Mouse (Mus musculus) heart, postnatal 0 days (tissue): ENCODE measurements around the gene Rufy4. TPM values are rescaled to one million over a fixed set of nuclear protein-coding genes. Genes with fewer than 3 reads are reported as not detected.

Source experiments
- ATAC-seq: fragments of 200-750 bp; cut with Nextera tagmentation; 2 replicates; pipeline ENCODE4 v1.8.0; 2017; ENCODE audit warnings: low read depth, moderate number of reproducible peaks, moderate library complexity; ENCODE audit not compliant: insufficient read depth
- DNase-seq: peaks from one replicate; pipeline ENCODE4 v3.0.0-alpha.2; 2016; ENCODE audit warnings: low spot score
- H3K27ac ChIP-seq: fragments of 300-500 bp; sonication (generic); 2 replicates; pipeline ENCODE4 v1.5.1; 2014; ENCODE audit warnings: low read depth, mild to moderate bottlenecking
- H3K27me3 ChIP-seq: fragments of 300-500 bp; sonication (generic); 2 replicates; pipeline ENCODE4 v1.6.1; 2014; ENCODE audit warnings: low read length, mixed read lengths; ENCODE audit not compliant: control insufficient read depth, insufficient read depth
- H3K36me3 ChIP-seq: fragments of 300-500 bp; sonication (generic); replicated peaks from 2 replicates; pipeline ENCODE4 v1.6.1; 2014; ENCODE audit warnings: low read length, mixed read lengths; ENCODE audit not compliant: control insufficient read depth, insufficient read depth
- H3K4me1 ChIP-seq: fragments of 300-500 bp; sonication (generic); 2 replicates; pipeline ENCODE4 v1.6.1; 2014; ENCODE audit warnings: antibody characterized with exemption; ENCODE audit not compliant: control insufficient read depth, insufficient read depth
- H3K4me2 ChIP-seq: fragments of 300-500 bp; sonication (generic); 2 replicates; pipeline ENCODE4 v1.6.1; 2014; ENCODE audit warnings: low read depth, mild to moderate bottlenecking, low read length, moderate library complexity
- H3K4me3 ChIP-seq: fragments of 300-500 bp; sonication (generic); 2 replicates; pipeline ENCODE4 v1.5.1; 2014; ENCODE audit warnings: low read depth, low read length
- H3K9ac ChIP-seq: fragments of 300-500 bp; sonication (generic); replicated peaks from 2 replicates; pipeline ENCODE4 v1.6.1; 2014; ENCODE audit warnings: low read depth, low read length, mixed read lengths
- H3K9me3 ChIP-seq: fragments of 300-500 bp; sonication (generic); replicated peaks from 2 replicates; pipeline ENCODE4 v1.6.1; 2016; ENCODE audit warnings: low read length; ENCODE audit not compliant: control insufficient read depth
- CTCF ChIP-seq: IDR thresholded peaks from 2 replicates; pipeline ENCODE4 v1.5.1; 2016; ENCODE audit warnings: antibody characterized with exemption, control low read depth, low read depth
- EP300 ChIP-seq: IDR thresholded peaks from 2 replicates; pipeline ENCODE4 v1.6.1; 2016; ENCODE audit warnings: antibody characterized with exemption, low read depth
- WGBS: fragments of 180-500 bp; shearing (Covaris S2); extraction: QIAGEN DNeasy Blood & Tissue Kit; methylation state at CpG from one replicate; pipeline ENCODE4 v1.1.7; 2014; 5-methylcytosine and 5-hydroxymethylcytosine counted together
- polyA plus RNA-seq: library from polyadenylated mRNA; unstranded; fragments of >200 nt; fragmentation: Nextera tagmentation; extraction: Ambion mirVana; gene quantifications from 2 replicates; pipeline ENCODE4 v1.2.1, GENCODE M21; 2015
- total RNA-seq: library from RNA; depleted of rRNA; stranded (reverse); fragments of >200 nt; gene quantifications from 2 replicates; pipeline ENCODE4 v1.2.3, GENCODE M21; 2014; ENCODE audit warnings: low replicate concordance

Rufy4 gene
- total and polyA plus RNA-seq, 2 experiments from 2014 or later = 0.37 TPM; not detected in 1

DNA sequence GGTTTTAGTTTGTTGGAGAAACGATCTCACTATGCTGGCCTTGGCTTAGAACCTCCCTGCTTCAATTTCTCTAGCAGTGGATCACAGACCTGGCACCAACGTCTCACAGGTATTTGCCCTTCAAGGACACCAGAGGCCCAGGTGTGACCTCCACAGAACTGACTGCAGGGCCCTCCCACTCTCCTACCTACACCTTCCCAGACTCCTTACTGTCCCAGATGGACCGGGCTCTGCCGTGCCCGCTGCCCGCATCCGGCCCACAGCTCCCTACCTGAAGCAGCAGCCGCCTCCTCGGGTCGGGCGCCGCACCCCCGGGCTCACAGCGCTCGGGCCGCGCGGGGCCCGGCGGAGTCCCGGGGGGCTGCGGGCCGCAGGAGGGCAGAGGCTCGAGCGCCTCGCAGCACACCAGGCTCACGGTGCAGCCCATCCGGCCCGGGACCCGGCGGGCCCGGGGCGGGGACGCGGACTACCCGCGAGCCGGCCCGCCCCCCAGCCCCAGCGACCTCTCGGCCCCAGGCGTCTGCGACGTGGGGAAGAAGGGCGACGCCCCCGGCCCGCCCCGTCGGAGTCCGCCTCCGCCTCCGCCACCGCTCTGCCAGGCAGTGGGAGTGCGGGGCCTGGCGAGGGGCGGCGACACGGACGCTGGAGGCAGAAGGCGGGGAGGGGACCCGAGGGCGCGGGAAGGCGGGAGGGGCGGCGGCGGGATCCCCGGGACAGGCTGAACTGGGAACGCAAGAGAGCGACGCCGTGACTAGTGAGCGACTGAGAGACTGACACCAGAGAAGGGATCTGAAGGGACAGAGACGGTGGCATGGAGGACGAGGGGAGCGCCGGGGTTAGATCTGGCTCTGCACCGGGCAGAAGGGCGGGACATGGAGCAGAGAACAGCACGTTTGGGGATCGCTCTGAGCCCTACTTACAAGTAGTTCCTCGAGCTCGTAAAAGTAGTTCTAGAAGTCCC lies 1.0 kb upstream of the Rufy4 start, which contains the start of gene Tns1:
Tns1 (minus strand) TSS at position 429 of the 961 bp plus-strand sequence.
- H3K9me3 ChIP-seq = no peaks in the 10 kb centered on the region
- H3K27ac ChIP-seq = peak within 1 kb of the TSS; percentile 67
- no peaks in the 10 kb centered on the region for H3K36me3 ChIP-seq
- H3K4me1 ChIP-seq = peaks cover 41% of the 10 kb centered on the region
- WGBS = 1% methylated on average over 77 of the region's 84 CpGs
- peak; percentile 55 for DNase-seq
- no peaks in the 10 kb centered on the region for H3K27me3 ChIP-seq
- H3K9ac ChIP-seq = peak within 1 kb of the TSS; percentile 63
- peak; percentile 75 for ATAC-seq
- peak within 1 kb of the TSS; percentile 95 for H3K4me2 ChIP-seq
- TF ChIP-seq EP300 (no peak), CTCF (no peak)
- peak within 1 kb of the TSS; percentile 66 for H3K4me3 ChIP-seq

DNA sequence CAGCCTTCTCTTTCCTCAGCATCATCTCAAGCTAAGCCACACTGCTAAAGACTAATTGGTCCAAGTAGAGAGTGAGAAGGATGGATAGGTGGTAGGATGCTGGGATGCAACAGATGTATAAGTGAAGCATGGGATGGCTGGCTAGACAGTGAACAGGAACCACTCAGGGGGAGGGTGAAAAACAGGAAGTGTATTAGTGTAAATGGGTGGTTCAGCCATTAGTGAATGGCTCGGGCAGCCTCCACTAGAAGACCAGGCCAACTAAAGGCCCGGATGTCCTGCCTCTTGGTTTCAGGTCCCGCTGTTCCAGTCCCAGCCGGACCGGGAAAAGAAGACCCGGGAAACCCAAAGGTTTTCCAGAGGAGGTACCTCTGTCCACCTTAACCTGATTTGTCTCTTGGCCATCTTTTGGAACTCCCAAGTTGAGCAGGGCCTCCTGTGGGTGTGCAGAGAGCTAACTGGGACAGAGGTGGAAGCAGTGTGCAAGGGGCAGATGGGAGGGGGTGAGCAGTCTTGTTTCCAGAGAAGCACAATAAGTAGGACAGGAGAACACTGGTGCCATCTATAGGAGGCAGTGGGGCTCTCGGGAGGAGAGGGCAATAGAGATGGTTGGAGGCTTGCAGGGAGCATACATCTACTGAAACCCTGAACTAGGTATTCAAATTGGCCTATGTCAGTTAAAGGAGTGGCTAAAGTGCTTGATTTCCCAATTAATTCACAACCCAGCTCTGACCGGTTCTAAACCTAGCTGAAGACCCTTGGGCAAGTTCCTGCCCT lies 5.7 kb downstream of the Rufy4 start:
- no peaks in the 10 kb centered on the region for H3K36me3 ChIP-seq
- H3K4me2 ChIP-seq = no peak overlapping the region
- no peak overlapping the region for H3K4me3 ChIP-seq
- ATAC-seq (no peak), DNase-seq (no peak)
- no peak overlapping the region for H3K9ac ChIP-seq
- TF ChIP-seq EP300 (no peak), CTCF (no peak)
- no peaks in the 10 kb centered on the region for H3K9me3 ChIP-seq
- WGBS = 83% methylated on average over 8 of the region's 8 CpGs
- no peak overlapping the region for H3K27ac ChIP-seq
- H3K4me1 ChIP-seq = no peaks in the 10 kb centered on the region
- no peaks in the 10 kb centered on the region for H3K27me3 ChIP-seq

DNA sequence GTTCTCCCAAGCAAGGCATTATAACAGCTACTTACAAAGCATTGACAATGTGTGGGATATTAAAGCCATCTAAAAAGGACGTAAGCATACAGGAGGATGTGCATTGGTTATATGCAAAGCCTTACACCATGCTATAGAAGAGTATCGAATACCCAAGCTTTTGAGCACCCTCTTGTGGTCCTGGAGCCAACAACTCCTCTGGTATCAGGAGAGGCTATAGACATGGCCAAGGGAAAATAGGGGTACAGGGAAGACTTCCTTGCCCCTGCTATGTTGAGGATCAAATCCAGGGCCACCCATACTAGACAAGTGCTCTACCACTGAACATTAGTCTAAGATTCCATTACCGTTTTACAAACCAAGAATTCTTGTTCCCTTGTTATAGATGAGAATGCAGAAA lies 6.7 kb downstream of the Rufy4 start:
- 65% methylated on average over 3 of the region's 3 CpGs for WGBS
- Histone ChIP-seq H3K4me3 (no peak overlapping the region), H3K9me3 (no peaks in the 10 kb centered on the region), H3K4me1 (no peaks in the 10 kb centered on the region), H3K4me2 (no peak overlapping the region), H3K9ac (no peak overlapping the region), H3K27me3 (no peaks in the 10 kb centered on the region), H3K27ac (no peak overlapping the region), H3K36me3 (no peaks in the 10 kb centered on the region)
- ATAC-seq = no peak
- DNase-seq = no peak
- TF ChIP-seq EP300 = no peak
- TF ChIP-seq CTCF = peak; percentile 29

DNA sequence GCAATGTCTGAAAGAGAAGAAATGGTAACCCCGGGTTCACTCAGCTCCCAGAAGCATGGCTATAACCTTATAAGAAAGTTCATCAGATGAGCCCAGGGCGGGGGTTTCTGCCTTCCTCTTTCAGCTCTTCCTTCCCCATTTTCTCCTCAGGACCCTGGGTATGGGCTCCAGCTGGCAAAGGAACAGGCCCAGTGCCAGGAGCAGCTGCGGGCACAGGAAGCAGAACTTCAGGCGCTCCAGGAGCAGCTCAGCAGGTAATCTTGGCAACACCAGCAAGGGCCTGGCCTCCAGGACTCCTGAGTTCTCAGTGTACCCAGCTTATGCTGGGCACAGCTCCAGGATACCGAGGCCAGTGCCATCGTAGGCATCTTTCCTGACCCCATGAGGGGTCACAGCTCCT lies 8.6 kb downstream of the Rufy4 start:
- no peak for TF ChIP-seq EP300
- TF ChIP-seq CTCF = no peak
- no peak overlapping the region for H3K27ac ChIP-seq
- H3K27me3 ChIP-seq = no peaks in the 10 kb centered on the region
- no peaks in the 10 kb centered on the region for H3K4me1 ChIP-seq
- H3K4me3 ChIP-seq = no peak overlapping the region
- 67% methylated on average over 6 of the region's 6 CpGs for WGBS
- no peaks in the 10 kb centered on the region for H3K9me3 ChIP-seq
- H3K9ac ChIP-seq = no peak overlapping the region
- no peak overlapping the region for H3K4me2 ChIP-seq
- no peak for DNase-seq
- ATAC-seq = no peak
- H3K36me3 ChIP-seq = no peaks in the 10 kb centered on the region

DNA sequence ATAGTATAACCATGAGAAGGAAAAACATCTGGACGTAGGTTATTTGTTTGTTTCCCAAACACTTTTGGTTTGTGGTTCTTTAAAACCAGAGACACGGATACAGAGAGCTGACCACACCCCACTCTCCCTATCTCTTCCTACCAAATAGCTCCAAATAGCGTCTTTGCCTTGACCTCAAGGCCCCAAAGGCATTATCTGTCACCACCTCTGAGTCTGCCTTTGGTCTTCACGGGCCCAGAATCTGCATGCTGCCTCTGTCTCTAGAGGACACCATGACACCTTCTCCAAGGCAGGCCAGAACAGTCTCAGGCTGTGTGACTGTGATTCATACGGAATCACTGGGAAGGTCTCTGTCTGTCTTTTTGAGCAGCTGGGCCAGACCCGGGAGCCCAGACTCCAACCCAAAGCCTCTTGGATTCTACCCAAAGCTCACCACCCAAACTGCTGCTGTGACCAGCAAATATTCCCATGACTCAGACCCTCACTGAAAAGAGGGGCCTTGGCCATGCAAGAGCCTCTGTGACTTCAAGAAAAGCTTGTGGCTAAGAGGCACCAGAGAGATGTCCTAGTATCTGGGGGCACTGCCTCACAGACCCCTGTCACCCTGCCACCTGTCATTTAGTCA lies 10.1 kb downstream of the Rufy4 start:
- 49% methylated on average over 6 of the region's 6 CpGs for WGBS
- Histone ChIP-seq H3K27ac (no peak overlapping the region), H3K4me3 (no peak overlapping the region), H3K9ac (no peak overlapping the region), H3K4me2 (no peak overlapping the region), H3K36me3 (no peaks in the 10 kb centered on the region), H3K9me3 (no peaks in the 10 kb centered on the region), H3K27me3 (no peaks in the 10 kb centered on the region), H3K4me1 (no peaks in the 10 kb centered on the region)
- no peak; the same call in 1 of the 2 replicates for ATAC-seq
- no peak for DNase-seq
- no peak for TF ChIP-seq EP300
- no peak for TF ChIP-seq CTCF
